Mouse (Mus musculus): ENCODE measurements at regions not wholly inside any gene's neighbourhood (a gene's known extent, or its start where the extent isn't known, plus 50 kb on each side); places are given as distances from the start of the nearest gene placed in this dataset.

GRCm38 (mm10) chr8:87273328-87273727 is 199.1 kb downstream of the Cbln1 start:
- no peak for DNase-seq (ENCODE audit: low read depth)

- DNase-seq (ENCODE audit: low read depth) = no peak
Observed at GRCm38 (mm10) chr8:87270525-87271187, 201.8 kb downstream of the Cbln1 start.

DNA sequence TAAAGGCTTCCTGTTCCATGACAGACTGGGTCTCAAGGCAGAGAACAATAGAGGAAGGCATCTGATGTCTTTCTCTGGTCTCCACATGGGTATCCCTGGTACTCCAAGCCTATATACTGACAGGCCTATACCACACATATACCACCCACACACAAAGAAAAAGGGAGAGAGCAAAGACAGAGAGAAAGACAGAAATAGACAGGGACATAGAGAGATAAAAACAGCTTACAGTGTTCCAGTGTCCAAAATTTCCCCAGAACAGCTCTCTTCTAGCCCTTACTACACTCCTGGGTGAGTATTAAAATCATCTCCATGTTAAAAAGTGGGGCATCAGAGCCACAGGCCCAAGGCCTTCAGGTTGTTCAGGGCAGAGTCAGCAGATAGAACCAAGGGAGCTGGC is 204.2 kb downstream of the Cbln1 start:
- DNase-seq (ENCODE audit: low read depth) = no peak

DNA sequence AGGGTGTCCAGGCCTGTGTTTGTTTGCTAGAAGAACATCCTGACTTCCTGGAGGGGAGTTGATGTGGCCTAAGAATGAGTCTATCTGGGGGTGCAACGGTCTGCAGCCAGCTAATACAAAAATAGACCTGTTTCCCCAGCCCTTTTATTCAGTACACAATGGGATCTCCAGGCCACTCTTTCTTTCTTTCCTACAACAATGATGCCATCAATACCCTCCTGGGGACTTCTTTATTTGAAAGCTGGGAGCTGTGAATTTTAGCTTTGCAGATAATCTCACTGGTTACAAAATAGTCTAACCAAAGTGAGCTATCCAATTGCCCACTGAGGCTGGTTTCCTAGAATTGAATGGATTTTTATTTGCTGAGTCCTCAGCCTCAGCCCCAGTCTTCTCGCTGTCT is 207.4 kb downstream of the Cbln1 start:
- no peak for DNase-seq (ENCODE audit: low read depth)

DNA sequence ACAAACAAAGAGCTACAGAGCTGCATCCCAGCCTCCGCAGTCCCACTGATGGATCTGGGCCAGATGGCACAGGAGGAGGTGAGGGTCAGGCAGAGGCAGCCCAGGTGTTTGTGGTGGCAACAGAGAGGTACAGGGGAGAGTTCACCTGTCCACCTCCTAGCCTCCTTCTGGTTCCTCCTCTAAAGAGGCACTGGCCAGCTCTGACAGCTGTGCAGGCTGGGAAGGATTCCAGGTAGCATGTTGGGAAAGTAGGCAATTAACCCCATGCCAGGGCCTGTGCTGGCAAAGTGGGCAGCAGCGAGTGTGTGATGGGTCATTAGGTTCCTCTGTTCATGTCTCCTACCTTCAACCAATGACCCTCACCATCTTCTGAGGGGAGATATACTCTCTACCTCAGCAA is 212.1 kb downstream of the Cbln1 start:
- DNase-seq (ENCODE audit: low read depth) = no peak

DNA sequence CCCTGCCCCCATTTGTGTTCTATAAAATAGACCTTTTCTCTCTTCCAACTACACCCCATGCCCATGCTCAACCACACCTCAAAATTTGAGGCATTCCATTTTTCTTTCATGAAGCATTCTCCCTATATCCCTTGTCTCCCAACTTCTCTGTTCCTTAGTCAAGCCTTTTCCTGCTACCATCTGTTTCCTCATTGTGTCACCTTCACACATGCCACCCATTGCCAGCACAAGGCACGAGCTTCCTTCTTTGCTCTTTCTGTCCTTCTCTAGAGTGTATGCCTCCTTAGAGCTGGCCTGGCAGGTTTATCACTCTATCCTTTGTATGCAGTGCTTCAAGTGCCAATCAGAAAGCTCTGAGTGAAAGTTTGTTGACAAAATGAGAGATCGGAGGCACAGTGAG is 229.7 kb downstream of the Cbln1 start:
- DNase-seq (ENCODE audit: low read depth) = no peak

GRCm38 (mm10) chr8:87237181-87237580 is 235.2 kb downstream of the Cbln1 start:
- DNase-seq (ENCODE audit: low read depth) = no peak

GRCm38 (mm10) chr8:87236438-87236837 is 236.0 kb downstream of the Cbln1 start:
- no peak for DNase-seq (ENCODE audit: low read depth)

DNA sequence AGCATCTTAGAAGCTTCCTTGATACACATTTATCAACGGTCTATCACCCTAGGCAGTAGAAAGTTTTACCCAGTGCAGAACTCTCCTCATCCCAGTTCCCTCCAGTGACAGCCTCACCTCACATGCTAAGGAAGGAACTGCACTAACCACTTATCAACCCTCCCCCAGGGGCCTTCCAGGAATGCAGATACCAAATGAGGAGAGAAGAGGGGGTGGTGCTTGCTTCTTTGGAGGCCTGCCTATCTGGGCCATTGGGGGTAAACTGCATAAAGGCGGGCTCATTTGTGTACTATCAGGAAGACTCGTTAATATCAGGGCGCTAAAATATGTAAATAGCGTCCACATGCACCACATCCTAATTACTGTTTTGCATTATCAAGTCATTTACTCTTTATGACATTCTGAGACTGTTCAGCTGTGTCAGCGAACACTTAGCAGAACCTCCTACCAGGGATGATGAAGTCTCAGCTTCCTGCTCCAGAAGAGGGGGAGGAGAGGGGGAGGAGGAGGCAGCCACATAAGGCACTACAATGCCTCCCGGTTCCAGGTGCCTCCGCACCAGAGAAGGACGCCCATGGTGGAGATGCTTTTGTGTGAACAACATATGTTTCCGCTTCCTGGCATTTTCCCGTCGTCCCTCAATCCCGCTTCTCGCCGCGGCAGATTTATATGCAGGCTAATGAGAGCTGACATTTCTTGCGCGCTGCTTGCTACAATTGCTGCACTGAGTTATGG is 236.9 kb downstream of the Cbln1 start:
- peak; percentile 4 for DNase-seq (ENCODE audit: low read depth)

GRCm38 (mm10) chr8:87234336-87234735 is 238.1 kb downstream of the Cbln1 start:
- no peak for DNase-seq (ENCODE audit: low read depth)

DNA sequence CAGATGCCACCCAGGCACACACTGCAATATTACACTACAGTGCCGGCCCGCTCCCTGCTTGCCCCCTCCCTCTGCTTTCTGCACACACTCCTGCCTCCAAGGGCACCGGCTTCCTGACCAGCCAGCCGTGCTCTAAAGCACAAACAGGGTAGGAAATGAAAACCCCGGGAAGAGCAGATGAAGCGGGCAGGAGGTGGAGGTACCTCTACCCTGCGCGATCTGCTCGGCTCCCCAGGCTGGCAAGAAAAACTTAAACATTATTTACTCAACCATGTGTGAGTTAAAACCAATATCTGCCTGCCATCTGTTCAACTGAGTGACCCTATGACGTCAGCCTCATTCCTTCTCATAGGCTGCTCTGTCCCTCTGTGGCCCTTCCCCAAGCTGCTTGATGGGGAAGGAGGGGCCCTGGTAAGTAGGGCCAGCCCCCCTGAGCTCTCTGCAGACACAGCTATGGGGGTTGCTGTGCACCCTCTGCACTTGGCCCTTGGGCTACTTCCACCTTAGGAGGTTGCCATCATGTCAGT is 238.5 kb downstream of the Cbln1 start:
- DNase-seq (ENCODE audit: low read depth) = no peak

DNA sequence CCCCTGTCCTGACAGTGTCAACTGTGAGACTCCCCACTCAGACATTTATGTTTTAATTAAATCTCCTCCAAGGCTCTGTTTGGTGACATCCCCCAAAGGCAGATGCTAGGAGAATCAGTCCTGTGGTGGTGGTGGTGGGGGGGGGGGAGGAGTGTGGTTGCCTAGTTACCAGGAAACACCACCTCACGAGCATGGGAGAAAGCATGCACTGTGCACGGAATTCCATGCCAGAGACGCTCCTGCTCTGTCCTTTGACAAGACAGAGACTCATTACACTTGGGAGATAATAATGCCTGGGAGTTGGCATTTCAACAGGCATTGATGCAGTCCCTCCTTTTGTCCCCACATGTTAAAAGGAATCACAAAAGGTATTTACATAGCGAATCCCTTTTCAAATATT is 240.6 kb downstream of the Cbln1 start:
- no peak for DNase-seq (ENCODE audit: low read depth)

DNA sequence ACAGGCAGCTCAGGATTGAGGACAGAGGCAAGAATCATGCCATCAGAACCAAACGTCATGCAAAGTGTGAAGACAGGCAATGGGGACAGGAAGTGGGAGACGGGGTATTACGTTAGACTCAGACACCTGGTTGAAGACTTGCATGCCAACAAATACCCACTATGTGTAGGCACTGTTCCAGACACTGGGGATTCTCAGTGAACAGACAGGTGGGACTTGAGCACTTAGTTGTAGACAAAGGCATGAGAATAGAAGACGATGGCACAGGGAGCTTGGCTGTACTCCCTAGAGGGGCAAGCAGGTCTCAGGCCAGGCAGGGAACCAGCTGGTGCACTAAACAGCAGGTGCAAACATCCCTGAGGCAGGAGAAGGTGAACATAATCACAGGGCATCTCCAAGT is 242.3 kb downstream of the Cbln1 start:
- DNase-seq (ENCODE audit: low read depth) = no peak

DNA sequence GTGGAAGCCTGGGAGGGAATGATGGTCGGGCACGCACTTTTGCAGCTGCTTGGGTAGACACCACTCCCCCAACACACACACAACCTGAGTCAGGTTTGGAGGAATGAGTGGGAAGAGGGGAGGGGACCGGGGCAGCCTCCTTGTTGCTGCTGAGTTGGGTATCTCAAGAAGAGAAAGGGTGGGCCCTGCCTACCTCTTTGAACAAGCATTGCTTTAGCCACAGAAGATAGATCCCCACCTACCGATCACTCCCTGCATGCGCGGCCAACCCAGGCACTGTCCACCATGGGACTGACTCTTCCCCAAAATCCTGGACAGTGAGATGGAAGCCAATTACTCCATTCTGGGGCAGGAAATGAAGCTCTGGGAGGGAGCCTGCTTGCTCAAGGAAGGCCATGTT is 243.2 kb downstream of the Cbln1 start:
- DNase-seq (ENCODE audit: low read depth) = no peak

- no peak for DNase-seq (ENCODE audit: low read depth)
Observed at GRCm38 (mm10) chr8:87228777-87229176, 243.6 kb downstream of the Cbln1 start.

GRCm38 (mm10) chr8:87225504-87226425 is 246.6 kb downstream of the Cbln1 start:
- DNase-seq (ENCODE audit: low read depth) = no peak

GRCm38 (mm10) chr8:87220581-87220980 is 251.8 kb downstream of the Cbln1 start:
- DNase-seq (ENCODE audit: low read depth) = no peak

DNA sequence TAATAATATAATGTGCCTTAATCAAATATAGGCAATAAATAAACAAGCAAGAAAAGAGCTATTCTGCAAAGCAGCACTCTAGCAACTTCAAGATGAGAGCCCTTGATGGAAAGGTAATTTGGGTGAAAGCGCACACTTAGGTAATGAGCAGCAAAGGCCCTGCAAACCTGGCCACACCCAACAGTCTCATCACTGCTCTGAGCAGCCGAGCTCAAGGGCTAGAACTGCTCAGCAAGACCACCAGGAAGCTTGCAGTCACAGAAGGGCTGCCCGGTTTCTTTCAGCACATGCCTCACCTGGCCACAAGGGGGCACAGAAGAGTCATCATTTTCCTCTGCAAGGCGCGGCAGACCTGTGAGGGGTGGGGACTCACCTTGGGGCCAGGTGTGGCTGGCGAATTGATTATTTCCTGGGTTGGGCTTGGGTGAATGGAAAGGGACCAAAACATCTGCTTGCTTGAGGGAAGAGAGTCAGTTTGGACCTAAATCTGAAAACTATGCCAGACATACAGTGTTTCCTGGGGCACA is 253.4 kb downstream of the Cbln1 start:
- DNase-seq (ENCODE audit: low read depth) = no peak

- no peak for DNase-seq (ENCODE audit: low read depth)
Observed at GRCm38 (mm10) chr8:87214962-87215361, 257.4 kb downstream of the Cbln1 start.

DNA sequence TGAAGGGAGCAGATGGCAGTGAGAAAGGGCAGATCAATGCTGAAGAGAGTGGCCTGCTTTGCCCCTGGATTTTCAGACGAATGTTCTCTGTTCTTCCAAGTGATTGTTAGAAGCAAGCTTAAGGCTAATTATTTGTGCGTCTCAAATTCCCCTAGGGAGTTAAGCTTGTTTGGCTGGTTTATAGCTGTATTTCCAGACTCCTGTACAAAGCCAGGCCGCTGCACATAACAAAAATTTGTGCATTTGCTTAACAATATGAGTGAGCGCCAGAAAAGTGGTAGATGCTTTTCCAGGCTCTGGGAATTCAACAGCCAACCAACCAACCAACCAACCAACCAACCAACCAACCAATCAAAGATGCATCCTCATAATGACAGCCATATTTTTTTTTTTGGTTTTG is 261.9 kb downstream of the Cbln1 start:
- no peak for DNase-seq (ENCODE audit: low read depth)

DNA sequence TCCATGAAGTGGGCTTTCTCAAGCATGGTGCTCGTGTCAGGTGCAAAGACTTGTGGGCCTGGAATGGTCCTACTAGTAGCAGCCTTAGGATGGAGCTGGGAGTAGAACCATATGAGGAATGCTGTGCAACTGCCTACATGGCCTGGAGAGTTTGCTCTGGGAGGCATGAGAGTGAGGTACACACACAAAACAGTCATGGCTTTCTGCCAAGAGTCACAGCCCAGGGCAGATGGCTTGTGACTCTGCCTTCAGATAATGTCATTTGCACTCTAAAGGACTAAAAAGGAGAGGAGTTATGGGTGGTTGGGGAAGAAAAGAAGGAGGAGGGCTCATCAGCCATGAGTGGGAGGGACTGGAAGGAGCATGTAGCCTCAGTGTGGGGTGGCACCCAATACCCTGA is 263.1 kb downstream of the Cbln1 start:
- DNase-seq (ENCODE audit: low read depth) = no peak

- DNase-seq (ENCODE audit: low read depth) = no peak
Observed at GRCm38 (mm10) chr8:87208036-87208435, 264.4 kb downstream of the Cbln1 start.
